Mouse (Mus musculus) heart, adult 2 months (tissue): ENCODE results near the gene Carm1.

Experiments
- CTCF ChIP-seq: fragments of 200-600 bp; IDR thresholded peaks from 2 replicates; pipeline ENCODE4 v1.8.1; 2022; ENCODE audit warnings: antibody characterized with exemption, mild to moderate bottlenecking, moderate library complexity
- EP300 ChIP-seq: fragments of 200-500 bp; IDR thresholded peaks from 2 replicates; pipeline ENCODE4 v1.6.1; 2011; ENCODE audit warnings: low read depth, low read length, control low read depth; ENCODE audit not compliant: insufficient read depth

- no peak for TF ChIP-seq EP300
- no peak for TF ChIP-seq CTCF
Observed at GRCm38 (mm10) chr9:21605865-21606264, 59.2 kb downstream of the Carm1 start.
